Mouse (Mus musculus) neural tube, postnatal 0 days (tissue): ENCODE results near the gene Mri1. TPM values are rescaled to one million over a fixed set of nuclear protein-coding genes. Genes with fewer than 3 reads are reported as not detected.

Experiments
- microRNA counts: library from miRNA; unstranded; fragments of <30 nt; microRNA quantifications from one replicate; lab custom pipeline; 2015
- microRNA-seq: library from miRNA; unstranded; fragments of <30 nt; microRNA quantifications from one replicate; pipeline ENCODE4, GENCODE M21; 2016
- polyA plus RNA-seq: library from polyadenylated mRNA; unstranded; fragments of >200 nt; fragmentation: Nextera tagmentation; extraction: Ambion mirVana; gene quantifications from 2 replicates; pipeline ENCODE4 v1.2.1, GENCODE M21; 2015

Mri1 gene
- polyA plus RNA-seq: 54.0 and 57.9 TPM in 2 replicates

GRCm38 (mm10) chr8:84256822-84257610 is at the start of gene Mri1:
TSS of gene Mri1 (minus strand) at chr8:84257326.

GRCm38 (mm10) chr8:84269950-84270773 is 13.0 kb upstream of the Mri1 start, which contains the start of gene Ccdc130:
TSS of gene Ccdc130 (minus strand) at chr8:84270380.

GRCm38 (mm10) chr8:84249257-84250170 is 7.6 kb downstream of the Mri1 start, which contains the start of gene D8Ertd738e:
TSS of gene D8Ertd738e (minus strand) at chr8:84249719.

GRCm38 (mm10) chr8:84236998-84237473 is 20.1 kb downstream of the Mri1 start, which contains the start of gene Zswim4:
TSS of gene Zswim4 (minus strand) at chr8:84237055.

MicroRNA genes within 50 kb of the gene (microRNA counts, 519-probe panel; counts per million panel counts)
- microRNA mmu-miR-23a (lab: Ali Mortazavi, UCI) (4,994 counts per million, percentile 58 among the panel's probes with 10 or more counts), microRNA mmu-miR-27a (lab: Ali Mortazavi, UCI) (5,521 counts per million, percentile 71 among the panel's probes with 10 or more counts)

Small RNAs within 50 kb of the gene (microRNA-seq; reads per million reads assigned to microRNA genes)
- 7,361 reads per million, percentile 94 among the genes with 10 or more reads in this experiment for gene Mir23a
- not detected for gene Mir24-2
- gene Mir27a: 136 reads per million, percentile 49 among the genes with 10 or more reads in this experiment
- gene Mir3074-2: not detected

Other genes with a start within 250 kb of the Mri1 start
- gene 2210011C24Rik, start 245.2 kb downstream of the Mri1 start, polyA plus RNA-seq: 2.6 and 3.0 TPM in 2 replicates
- 12.8 and 16.2 TPM in 2 replicates for gene Palm3, start 235.9 kb downstream of the Mri1 start, polyA plus RNA-seq
- 0.52 and 0.72 TPM in 2 replicates for gene Il27ra, start 214.7 kb downstream of the Mri1 start, polyA plus RNA-seq
- gene Rln3, start 212.3 kb downstream of the Mri1 start, polyA plus RNA-seq: 0.95 and 2.0 TPM in 2 replicates
- 1.7 and 1.9 TPM in 2 replicates for gene Gm10643, start 192.2 kb downstream of the Mri1 start, polyA plus RNA-seq
- 6.2 and 8.1 TPM in 2 replicates for gene Rfx1, start 190.5 kb downstream of the Mri1 start, polyA plus RNA-seq
- 15.6 and 19.1 TPM in 2 replicates for gene Dcaf15, start 152.6 kb downstream of the Mri1 start, polyA plus RNA-seq
- 0.45 and 0.58 TPM in 2 replicates for gene Podnl1, start 131.3 kb downstream of the Mri1 start, polyA plus RNA-seq
- 44.4 and 54.6 TPM in 2 replicates for gene Cc2d1a, start 109.4 kb downstream of the Mri1 start, polyA plus RNA-seq
- gene 4930432K21Rik, start 109.3 kb downstream of the Mri1 start, polyA plus RNA-seq: 2.1 and 3.0 TPM in 2 replicates
- gene Nanos3, start 72.1 kb downstream of the Mri1 start, polyA plus RNA-seq: 14.3 and 16.5 TPM in 2 replicates
- 6.6 and 7.5 TPM in 2 replicates for gene Zswim4, start 20.3 kb downstream of the Mri1 start, polyA plus RNA-seq
- gene D8Ertd738e, start 7.6 kb downstream of the Mri1 start, polyA plus RNA-seq: 319 and 349 TPM in 2 replicates
- 18.1 and 20.6 TPM in 2 replicates for gene Ccdc130, start 13.1 kb upstream of the Mri1 start, polyA plus RNA-seq
- gene Cacna1a, start 131.1 kb upstream of the Mri1 start, polyA plus RNA-seq: 19.4 and 24.1 TPM in 2 replicates